Mouse (Mus musculus): ENCODE measurements around the gene Traf7.

DNA sequence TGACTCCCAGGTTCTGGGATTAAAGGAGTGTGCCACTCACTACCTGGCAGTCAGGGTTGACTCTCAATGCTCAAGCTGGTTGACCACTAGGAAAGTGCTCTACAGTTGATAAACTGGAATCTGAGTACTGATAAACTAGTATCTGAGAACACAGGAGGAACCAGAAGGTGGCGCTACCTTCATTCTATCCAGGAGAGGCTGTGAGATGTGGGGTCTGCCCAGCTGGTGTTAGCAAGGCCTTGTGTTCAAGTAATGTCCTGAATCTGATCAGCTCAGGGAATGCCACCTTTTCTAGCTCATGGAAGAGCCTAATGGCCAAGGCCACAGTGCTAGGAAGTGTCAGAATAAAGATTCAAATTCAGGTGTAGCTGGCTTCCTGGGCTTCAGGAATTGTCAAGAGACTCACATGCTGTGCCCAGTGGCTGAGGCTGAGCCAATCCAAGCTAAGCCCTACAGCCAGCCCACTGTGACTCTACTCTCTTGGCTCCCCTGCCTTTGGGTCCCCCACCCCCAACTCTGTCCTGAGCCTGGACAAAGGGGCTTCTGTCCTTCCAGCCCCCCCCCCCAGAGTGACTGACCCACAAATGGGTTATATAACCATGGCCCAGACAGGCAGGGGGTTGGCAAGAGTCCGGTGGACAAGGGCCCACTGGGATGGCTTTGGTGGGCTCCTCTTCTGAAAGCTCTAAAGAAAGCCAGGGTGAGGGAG is 33.0 kb downstream of the Traf7 start:
- TF ChIP-seq MYOG (IDR thresholded peaks at IDR 0.05; ENCODE audit: control insufficient read depth, extremely low read depth, insufficient read length) (no peak), CTCF (IDR thresholded peaks at IDR 0.05; ENCODE audit: control insufficient read depth, insufficient read depth, insufficient read length) (peak; percentile 49), CEBPB (IDR thresholded peaks at IDR 0.05; ENCODE audit: low read depth) (no peak)

Data from C2C12 (cell line).